Mouse (Mus musculus) liver, embryonic 12.5 days (tissue): Measurements from ENCODE around the gene Ube2n. TPM values are rescaled to one million over a fixed set of nuclear protein-coding genes. Genes with fewer than 3 reads are reported as not detected.

Experiments
- ATAC-seq: fragments of 200-750 bp; cut with Nextera tagmentation; 2 replicates; pipeline ENCODE4 v1.8.0; 2017; ENCODE audit warnings: moderate number of reproducible peaks, mild to moderate bottlenecking, moderate library complexity
- H3K27ac ChIP-seq: fragments of 300-500 bp; sonication (generic); 2 replicates; pipeline ENCODE4 v1.5.1; 2016; ENCODE audit warnings: mild to moderate bottlenecking
- H3K27me3 ChIP-seq: fragments of 300-500 bp; sonication (generic); replicated peaks from 2 replicates; pipeline ENCODE4 v1.6.1; 2016; ENCODE audit warnings: mild to moderate bottlenecking, moderate library complexity
- H3K36me3 ChIP-seq: fragments of 300-500 bp; sonication (generic); 2 replicates; pipeline ENCODE4 v1.6.1; 2016; ENCODE audit warnings: mild to moderate bottlenecking, moderate library complexity
- H3K4me1 ChIP-seq: fragments of 300-500 bp; sonication (generic); 2 replicates; pipeline ENCODE4 v1.6.1; 2016
- H3K4me2 ChIP-seq: fragments of 300-500 bp; sonication (generic); 2 replicates; pipeline ENCODE4 v1.6.1; 2016; ENCODE audit warnings: mild to moderate bottlenecking, moderate library complexity
- H3K4me3 ChIP-seq: fragments of 300-500 bp; sonication (generic); 2 replicates; pipeline ENCODE4 v1.5.1; 2016; ENCODE audit warnings: mild to moderate bottlenecking, moderate library complexity
- H3K9ac ChIP-seq: fragments of 300-500 bp; sonication (generic); 2 replicates; pipeline ENCODE4 v1.6.1; 2016; ENCODE audit warnings: mild to moderate bottlenecking, moderate library complexity
- H3K9me3 ChIP-seq: fragments of 300-500 bp; sonication (generic); replicated peaks from 2 replicates; pipeline ENCODE4 v1.6.1; 2016; ENCODE audit warnings: mild to moderate bottlenecking, moderate library complexity
- WGBS: fragments of 180-500 bp; shearing (Covaris S2); methylation state at CpG from one replicate; pipeline ENCODE4 v1.1.7; 2016; ENCODE audit not compliant: insufficient replicate concordance; 5-methylcytosine and 5-hydroxymethylcytosine counted together
- polyA plus RNA-seq: library from polyadenylated mRNA; unstranded; fragments of >200 nt; fragmentation: Nextera tagmentation; extraction: Ambion mirVana; gene quantifications from 2 replicates; pipeline ENCODE4 v1.2.1, GENCODE M21; 2016

The Ube2n gene
- 191 and 193 TPM in 2 replicates for polyA plus RNA-seq

- H3K36me3 ChIP-seq: peaks cover 19% of the 10 kb centered on the region
- H3K9me3 ChIP-seq: peaks cover 5% of the 10 kb centered on the region; the same call in 1 of the 2 replicates
- H3K4me1 ChIP-seq: peaks cover 41% of the 10 kb centered on the region
- peak within 1 kb of the TSS; percentile 99 for H3K9ac ChIP-seq
- no peaks in the 10 kb centered on the region for H3K27me3 ChIP-seq
- peak within 1 kb of the TSS; percentile 98 for H3K27ac ChIP-seq
- peak; percentile 95 for ATAC-seq
- WGBS: 1% methylated on average over 78 of the region's 81 CpGs
- peak within 1 kb of the TSS; percentile 100 for H3K4me3 ChIP-seq
- H3K4me2 ChIP-seq: peak within 1 kb of the TSS; percentile 79
Measured at GRCm38 (mm10) chr10:95514656-95515292, at the start of gene Ube2n. Gene Ube2n (plus strand): TSS chr10:95515145.

- Histone ChIP-seq H3K4me3 (no peak overlapping the region), H3K36me3 (no peaks in the 10 kb centered on the region), H3K27me3 (no peaks in the 10 kb centered on the region), H3K9me3 (no peaks in the 10 kb centered on the region), H3K9ac (no peak overlapping the region), H3K4me2 (no peak overlapping the region), H3K27ac (no peak overlapping the region), H3K4me1 (no peaks in the 10 kb centered on the region)
- ATAC-seq: no peak
- 31% methylated on average over 4 of the region's 4 CpGs for WGBS
Measured at GRCm38 (mm10) chr10:95465485-95465896, 49.5 kb upstream of the Ube2n start.

GRCm38 (mm10) chr10:95468894-95469293 is 46.1 kb upstream of the Ube2n start:
- Histone ChIP-seq H3K4me2 (no peak overlapping the region), H3K27ac (no peak overlapping the region), H3K27me3 (no peaks in the 10 kb centered on the region), H3K36me3 (no peaks in the 10 kb centered on the region), H3K4me1 (no peaks in the 10 kb centered on the region), H3K4me3 (no peak overlapping the region), H3K9ac (no peak overlapping the region), H3K9me3 (no peaks in the 10 kb centered on the region)
- WGBS: 52% methylated on average over 4 of the region's 4 CpGs
- no peak for ATAC-seq

- no peaks in the 10 kb centered on the region for H3K4me1 ChIP-seq
- H3K36me3 ChIP-seq: no peaks in the 10 kb centered on the region
- ATAC-seq: no peak
- H3K27ac ChIP-seq: no peak overlapping the region
- no peak overlapping the region for H3K9ac ChIP-seq
- 69% methylated on average over 3 of the region's 3 CpGs for WGBS
- no peaks in the 10 kb centered on the region for H3K27me3 ChIP-seq
- H3K4me2 ChIP-seq: no peak overlapping the region
- H3K9me3 ChIP-seq: no peaks in the 10 kb centered on the region
- H3K4me3 ChIP-seq: no peak overlapping the region
Measured at GRCm38 (mm10) chr10:95471186-95471585, 43.8 kb upstream of the Ube2n start.

GRCm38 (mm10) chr10:95471889-95472547 is 42.9 kb upstream of the Ube2n start:
- Histone ChIP-seq H3K4me3 (no peak overlapping the region), H3K9ac (no peak overlapping the region), H3K9me3 (no peaks in the 10 kb centered on the region), H3K27ac (no peak overlapping the region), H3K27me3 (no peaks in the 10 kb centered on the region), H3K4me1 (no peaks in the 10 kb centered on the region), H3K4me2 (no peak overlapping the region), H3K36me3 (no peaks in the 10 kb centered on the region)
- WGBS: 77% methylated on average over 11 of the region's 11 CpGs
- ATAC-seq: no peak

GRCm38 (mm10) chr10:95475923-95476322 is 39.0 kb upstream of the Ube2n start:
- Histone ChIP-seq H3K36me3 (peaks cover 10% of the 10 kb centered on the region), H3K9ac (no peak overlapping the region), H3K4me2 (no peak overlapping the region), H3K4me1 (no peaks in the 10 kb centered on the region), H3K4me3 (no peak overlapping the region), H3K27me3 (no peaks in the 10 kb centered on the region), H3K27ac (no peak overlapping the region), H3K9me3 (no peaks in the 10 kb centered on the region)
- no peak for ATAC-seq
- WGBS: 11% methylated on average over 10 of the region's 10 CpGs

GRCm38 (mm10) chr10:95477516-95477915 is 37.4 kb upstream of the Ube2n start:
- Histone ChIP-seq H3K9ac (no peak overlapping the region), H3K4me3 (no peak overlapping the region), H3K27me3 (no peaks in the 10 kb centered on the region), H3K9me3 (no peaks in the 10 kb centered on the region), H3K4me1 (no peaks in the 10 kb centered on the region), H3K27ac (no peak overlapping the region), H3K36me3 (peaks cover 23% of the 10 kb centered on the region), H3K4me2 (no peak overlapping the region)
- ATAC-seq: no peak
- WGBS: 69% methylated on average over 11 of the region's 11 CpGs

GRCm38 (mm10) chr10:95489653-95490052 is 25.3 kb upstream of the Ube2n start:
- 86% methylated on average over 2 of the region's 2 CpGs for WGBS
- Histone ChIP-seq H3K36me3 (peaks cover 97% of the 10 kb centered on the region), H3K9ac (no peak overlapping the region), H3K27ac (no peak overlapping the region), H3K9me3 (peaks cover 4% of the 10 kb centered on the region), H3K27me3 (no peaks in the 10 kb centered on the region), H3K4me1 (no peaks in the 10 kb centered on the region), H3K4me3 (no peak overlapping the region), H3K4me2 (no peak overlapping the region)
- ATAC-seq: no peak

- Histone ChIP-seq H3K4me1 (no peaks in the 10 kb centered on the region), H3K4me3 (no peak overlapping the region), H3K9ac (no peak overlapping the region), H3K9me3 (peaks cover 9% of the 10 kb centered on the region), H3K27me3 (no peaks in the 10 kb centered on the region), H3K4me2 (no peak overlapping the region), H3K36me3 (peaks cover 95% of the 10 kb centered on the region), H3K27ac (no peak overlapping the region)
- WGBS: 62% methylated on average over 5 of the region's 5 CpGs
- ATAC-seq: no peak
Measured at GRCm38 (mm10) chr10:95494268-95494667, 20.7 kb upstream of the Ube2n start.

GRCm38 (mm10) chr10:95501033-95501432 is 13.9 kb upstream of the Ube2n start:
- H3K4me1 ChIP-seq: peaks cover 22% of the 10 kb centered on the region
- no peak for ATAC-seq
- WGBS: 1% methylated on average over 7 of the region's 7 CpGs
- peak overlapping the region; percentile 83 for H3K4me2 ChIP-seq
- H3K36me3 ChIP-seq: peaks cover 29% of the 10 kb centered on the region
- H3K27me3 ChIP-seq: no peaks in the 10 kb centered on the region
- H3K9me3 ChIP-seq: no peaks in the 10 kb centered on the region
- H3K27ac ChIP-seq: peak overlapping the region; percentile 76
- peak overlapping the region; percentile 82 for H3K9ac ChIP-seq
- H3K4me3 ChIP-seq: peak overlapping the region; percentile 93

GRCm38 (mm10) chr10:95501463-95502081 is 13.4 kb upstream of the Ube2n start, which contains the start of gene Mrpl42:
Gene Mrpl42 (minus strand): TSS chr10:95501940.
- peak within 1 kb of the TSS; percentile 76 for H3K27ac ChIP-seq
- under 1% methylated on average over 35 of the region's 35 CpGs for WGBS
- no peaks in the 10 kb centered on the region for H3K9me3 ChIP-seq
- ATAC-seq: peak; percentile 95
- peak within 1 kb of the TSS; percentile 83 for H3K4me2 ChIP-seq
- peak within 1 kb of the TSS; percentile 93 for H3K4me3 ChIP-seq
- peaks cover 22% of the 10 kb centered on the region for H3K4me1 ChIP-seq
- H3K27me3 ChIP-seq: no peaks in the 10 kb centered on the region
- peaks cover 26% of the 10 kb centered on the region for H3K36me3 ChIP-seq
- peak within 1 kb of the TSS; percentile 82 for H3K9ac ChIP-seq
